Mouse (Mus musculus): ENCODE results near the gene Tob2.

- TF ChIP-seq CTCF (IDR thresholded peaks at IDR 0.05) (no peak), POLR2A (IDR thresholded peaks at IDR 0.05; ENCODE audit: insufficient read depth, low read depth, low read length) (no peak)
Measured at GRCm38 (mm10) chr15:81847161-81847560, 11.4 kb downstream of the Tob2 start.
